Mouse (Mus musculus) left cerebral cortex, adult 8-10 months (tissue): ENCODE results near the gene Rnaseh2b. TPM values are rescaled to one million over a fixed set of nuclear protein-coding genes. Genes with fewer than 3 reads are reported as not detected.
A peak's percentile ranks its signal among the peaks of the same experiment; 100 is the strongest.

Experiments
- DNase-seq, 2 experiments: peaks; one replicate each; pipeline ENCODE4 v3.0.0; 2022; ENCODE audit warnings: low spot score in 2 of 2
- total RNA-seq, 4 experiments: library from RNA; stranded (reverse); gene quantifications; 2 replicates each; pipeline ENCODE4 v1.2.4; 2022

Gene Rnaseh2b
- total RNA-seq, 4 experiments from 2014 or later, result 10.4 to 14.3 (median 13.1) TPM

DNA sequence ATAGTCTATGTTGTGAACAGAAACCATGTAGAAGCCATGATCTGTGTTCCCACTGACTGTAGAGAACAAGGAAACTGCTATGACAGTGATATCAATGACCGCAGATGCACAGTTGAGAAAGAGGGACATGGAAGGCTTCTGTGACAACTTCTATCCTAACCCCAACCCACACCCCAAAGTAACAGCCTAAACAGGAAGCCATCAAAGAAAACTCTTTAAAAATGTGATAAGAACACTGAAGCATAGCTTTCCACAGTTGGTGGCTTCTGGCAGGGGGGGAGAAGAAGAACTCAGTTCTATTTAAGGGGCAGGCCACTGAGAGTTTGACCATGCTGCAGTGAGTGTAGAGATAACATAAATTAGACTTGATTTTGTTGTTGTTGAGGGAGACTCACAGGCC, 19.3 kb downstream of the Rnaseh2b start:
- DNase-seq, result no peak

DNA sequence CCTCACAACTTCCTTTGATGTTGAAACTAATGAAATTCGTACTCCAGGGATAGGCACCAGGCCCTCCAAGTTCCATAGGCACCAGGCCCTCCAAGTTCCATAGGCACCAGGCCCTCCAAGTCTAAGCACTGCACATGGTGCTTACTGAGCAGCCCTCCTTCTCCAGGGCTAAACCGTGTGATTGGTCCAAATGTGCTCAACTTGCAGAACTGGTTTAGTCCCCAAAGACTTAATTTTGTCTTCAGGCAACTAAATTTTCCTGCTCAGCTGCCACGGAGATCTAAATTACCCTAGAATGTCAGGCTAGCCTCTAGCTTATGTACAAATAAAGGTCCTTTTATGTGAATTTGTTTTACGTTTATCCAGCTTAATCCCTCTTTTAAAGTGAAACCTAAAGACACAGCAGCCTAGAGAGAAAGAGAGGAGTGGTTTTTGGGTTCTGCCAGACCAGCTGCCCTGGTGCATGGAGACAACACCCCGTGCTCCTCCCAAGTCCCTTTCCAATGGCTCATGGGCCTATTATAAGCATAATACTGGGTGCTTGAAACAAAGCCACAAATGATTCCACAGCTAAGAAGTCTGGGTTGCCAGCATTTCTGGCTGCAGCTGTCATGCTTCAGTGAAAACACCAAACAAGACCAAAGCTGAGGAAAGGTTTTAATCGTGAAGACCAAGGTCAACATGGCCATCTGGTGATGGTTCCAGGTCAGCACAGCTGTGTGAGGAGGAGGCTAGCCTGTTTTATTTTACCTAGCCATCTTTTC, 30.4 kb downstream of the Rnaseh2b start:
- DNase-seq, result no peak

DNA sequence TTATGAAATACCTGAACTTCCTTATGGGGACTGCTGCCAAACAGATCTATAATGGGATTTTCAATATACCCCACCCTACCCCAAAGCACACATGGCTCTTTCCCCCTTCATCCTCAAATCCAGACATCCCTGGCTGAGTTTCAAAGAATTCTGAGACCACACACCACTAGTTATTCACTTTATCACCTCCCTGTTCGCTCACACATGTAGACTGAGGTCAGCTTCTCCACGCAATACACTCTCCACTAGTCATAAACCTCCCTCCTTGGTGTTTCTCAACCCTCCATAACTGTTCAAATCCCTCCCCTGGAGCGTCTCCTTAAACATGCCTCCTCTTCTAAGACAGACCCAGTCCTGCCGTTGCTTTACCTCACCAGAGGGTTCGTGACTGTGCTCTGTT, 31.1 kb downstream of the Rnaseh2b start:
- DNase-seq, result no peak

DNA sequence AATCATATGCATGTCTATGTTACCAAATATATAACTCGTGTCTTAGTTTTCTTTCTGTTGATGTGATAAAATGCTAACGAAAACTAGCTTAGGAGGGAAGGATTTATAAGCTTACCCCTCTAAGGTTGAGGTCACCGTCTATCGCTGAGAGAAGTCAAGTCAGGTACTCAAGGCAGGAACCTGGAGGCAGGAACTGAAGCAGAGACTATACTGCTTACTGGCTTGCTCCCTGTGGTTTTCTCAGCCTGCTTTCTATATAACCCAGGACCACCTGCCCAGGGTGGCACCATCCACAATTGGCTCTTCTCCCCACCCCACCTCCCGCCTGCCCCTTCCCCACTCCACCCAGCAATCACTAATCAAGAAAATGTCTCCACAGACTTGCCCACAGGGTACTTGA, 32.6 kb downstream of the Rnaseh2b start:
- no peak for DNase-seq

DNA sequence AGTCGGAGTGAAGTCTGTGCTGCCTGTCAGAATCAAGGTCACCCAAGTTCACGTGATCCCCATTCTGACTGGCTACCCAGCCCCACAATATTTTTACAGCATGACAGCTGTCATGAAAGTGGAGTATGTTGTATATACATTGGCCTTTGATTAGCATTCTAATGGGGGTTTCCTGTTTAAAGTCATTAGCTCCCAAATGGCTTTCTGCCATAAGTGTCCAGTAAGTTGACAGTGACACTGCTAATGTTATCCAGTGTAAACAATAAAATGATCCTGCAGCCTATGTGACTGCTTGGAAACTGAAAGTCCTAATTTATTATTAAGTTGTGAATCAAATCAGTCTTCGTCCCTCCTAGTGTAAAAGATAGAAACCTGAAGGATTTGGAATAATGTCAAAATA, 33.6 kb downstream of the Rnaseh2b start:
- no peak for DNase-seq

DNA sequence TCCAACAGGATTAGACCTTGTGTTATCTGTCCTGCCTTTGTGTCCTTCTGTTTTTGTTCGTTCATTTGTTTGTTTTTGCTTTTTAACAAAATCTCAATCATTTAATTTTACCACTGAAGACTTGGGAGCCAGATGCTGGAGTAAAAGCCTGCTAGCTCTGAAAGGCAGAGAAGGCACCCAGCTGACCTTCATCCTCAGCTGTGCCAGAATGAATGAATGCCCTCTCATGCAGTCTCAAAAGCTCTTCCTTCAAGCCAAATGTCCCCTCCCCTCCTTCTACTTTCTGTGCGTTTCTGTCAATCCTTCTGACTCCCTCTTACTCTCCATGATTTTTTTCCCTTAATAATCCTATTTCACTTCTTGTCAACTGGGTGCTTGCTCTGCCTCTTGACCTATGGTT, 34.8 kb downstream of the Rnaseh2b start:
- DNase-seq, result no peak

DNA sequence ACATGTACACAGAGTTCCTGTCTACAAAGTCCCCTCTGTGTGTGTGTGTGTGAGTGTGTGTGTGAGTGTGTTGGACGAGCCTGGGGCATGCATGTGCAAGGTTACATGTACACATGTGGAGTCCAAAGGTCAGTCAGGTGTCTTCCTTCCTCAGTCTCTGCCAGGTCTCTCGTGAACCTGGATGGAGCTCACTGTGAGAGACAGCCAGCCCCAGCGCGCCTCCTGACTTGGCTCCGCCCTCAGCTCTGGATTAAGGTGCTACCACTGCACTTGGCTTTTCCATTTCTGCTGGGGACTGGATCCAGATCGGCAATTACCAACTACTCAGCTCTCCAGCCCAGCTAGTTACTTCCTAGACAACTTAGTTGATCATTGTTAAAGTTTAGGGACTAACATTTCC, 36.2 kb downstream of the Rnaseh2b start:
- DNase-seq, result no peak

DNA sequence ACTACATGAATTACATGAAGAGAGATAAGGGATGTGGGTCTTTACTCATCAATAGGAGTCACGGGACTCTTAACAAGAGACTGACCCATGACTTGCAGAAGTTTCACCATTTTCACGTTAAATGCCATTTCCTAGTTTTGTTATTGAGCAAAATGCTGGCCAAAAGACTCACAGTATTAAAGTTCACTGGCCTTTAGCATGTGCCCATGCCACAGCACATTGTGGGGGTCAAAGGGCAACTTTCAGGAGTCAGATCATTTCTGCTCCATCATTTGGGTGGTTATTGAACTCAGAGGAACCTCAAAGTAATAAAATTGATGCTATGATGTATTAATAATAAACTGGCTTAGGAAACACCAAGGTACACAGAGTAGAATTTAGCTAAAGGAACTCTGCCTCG, 37.2 kb downstream of the Rnaseh2b start:
- no peak for DNase-seq

DNA sequence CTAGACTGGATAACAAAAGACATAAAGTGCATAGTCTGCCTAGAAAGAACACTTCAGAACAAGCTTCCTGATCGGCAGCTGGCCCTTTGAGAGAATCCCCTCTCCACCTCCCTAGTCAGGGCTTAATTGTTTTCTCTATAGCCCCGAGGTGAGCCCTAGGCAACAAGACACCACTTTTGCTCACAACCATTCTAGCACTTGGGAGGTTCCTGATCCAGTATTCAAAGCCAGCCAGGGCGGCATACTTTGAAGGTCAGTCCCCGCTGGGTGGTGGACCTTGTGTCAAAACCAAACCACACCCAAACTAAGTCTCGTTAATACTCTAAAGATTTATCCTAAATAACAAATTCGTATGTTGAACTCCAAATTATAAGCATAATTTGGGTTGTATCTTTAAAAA, 39.1 kb downstream of the Rnaseh2b start:
- no peak for DNase-seq

DNA sequence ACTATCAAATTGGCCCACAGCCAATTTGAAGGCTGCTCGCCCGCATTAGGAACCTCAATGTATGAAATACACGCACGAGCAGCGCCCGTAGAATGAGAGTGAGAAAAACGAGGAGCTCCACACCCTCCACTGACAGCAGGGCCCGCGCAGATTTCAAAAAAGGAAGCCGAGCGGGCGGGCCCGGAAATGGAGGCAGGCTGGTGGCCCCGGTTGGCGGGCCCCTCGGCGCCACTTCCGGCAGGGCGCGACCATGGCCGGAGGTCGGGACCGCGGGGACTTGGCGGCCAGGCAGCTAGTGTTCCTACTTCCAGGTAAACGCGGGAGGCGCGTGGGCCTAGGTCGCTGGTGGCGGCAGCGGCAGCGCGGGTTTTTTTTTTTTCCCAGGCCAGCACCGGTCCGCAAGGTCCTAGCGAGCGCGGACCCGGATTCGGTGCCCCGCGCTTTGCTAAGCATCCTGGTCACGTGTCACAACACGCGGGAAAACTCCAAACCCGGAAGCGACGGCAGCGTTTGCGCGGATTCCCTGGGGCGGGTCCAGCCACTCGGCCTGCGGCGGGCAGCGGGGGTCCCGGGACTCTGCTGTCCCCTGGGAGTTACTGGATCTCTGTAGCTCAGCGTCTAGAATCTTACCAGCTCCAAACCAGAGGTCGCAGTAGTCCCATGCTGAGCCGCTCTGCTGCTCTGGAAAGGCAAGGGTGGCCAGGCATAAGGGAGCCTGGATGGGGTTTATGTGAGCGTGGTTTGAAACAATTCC, 39.7 kb downstream of the Rnaseh2b start:
- DNase-seq, result peak; percentile 72 to 76

DNA sequence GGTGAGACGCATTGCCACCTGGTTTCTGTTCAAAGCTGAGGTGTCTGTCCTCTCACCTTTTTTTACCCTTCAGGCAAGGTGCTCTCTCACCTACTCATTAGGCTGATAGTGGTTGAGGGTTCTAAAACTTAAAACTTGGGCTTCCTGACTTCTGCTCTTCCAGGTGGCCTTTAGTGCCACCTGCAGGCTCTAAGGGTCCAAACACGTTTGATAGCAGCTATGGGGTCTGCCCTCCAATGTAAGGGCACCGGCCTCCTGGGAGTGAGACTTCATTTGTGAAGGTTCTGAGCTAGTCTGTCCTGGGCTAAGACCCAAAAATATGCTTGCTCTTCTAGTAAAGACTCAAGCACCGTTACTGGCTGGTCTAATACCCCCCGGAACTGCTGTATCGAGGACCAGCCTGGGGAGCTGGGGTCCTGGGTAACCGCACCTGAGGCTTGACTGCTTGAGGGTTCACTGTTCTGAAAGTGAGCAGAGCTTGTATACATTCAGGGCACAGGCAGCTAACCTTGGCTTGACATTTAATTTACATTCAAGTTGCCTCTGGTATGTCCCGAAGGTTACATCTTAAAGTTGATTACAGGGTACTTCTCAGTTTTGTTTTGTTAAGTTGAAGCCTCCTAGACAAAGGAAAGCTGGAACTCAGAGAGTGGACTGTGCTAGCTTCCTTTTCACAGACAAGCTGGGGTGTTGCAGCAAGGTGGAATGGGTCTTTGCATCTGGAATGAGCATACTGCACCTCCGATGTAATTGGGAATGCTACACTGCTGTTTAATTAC, 41.7 kb downstream of the Rnaseh2b start:
- DNase-seq, result no peak

DNA sequence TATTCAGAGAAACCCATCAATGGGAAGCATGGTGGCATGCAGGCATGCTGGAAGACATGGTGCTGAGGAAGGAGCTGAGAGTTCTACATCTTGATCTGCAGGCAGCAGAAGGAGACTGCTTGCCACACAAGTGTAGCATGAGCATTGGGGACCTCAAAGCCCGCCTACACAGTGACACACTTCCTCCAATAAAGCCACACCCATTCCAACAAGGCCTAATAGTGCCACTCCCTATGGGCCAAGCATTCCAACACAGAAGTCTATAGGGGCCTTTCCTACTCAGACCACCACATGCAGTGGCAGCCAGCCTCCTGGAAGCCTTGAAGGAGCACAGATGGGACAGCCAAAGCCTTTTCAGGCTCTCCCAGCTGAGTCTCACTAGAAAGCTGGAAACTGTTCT, 46.8 kb downstream of the Rnaseh2b start:
- DNase-seq, result no peak

DNA sequence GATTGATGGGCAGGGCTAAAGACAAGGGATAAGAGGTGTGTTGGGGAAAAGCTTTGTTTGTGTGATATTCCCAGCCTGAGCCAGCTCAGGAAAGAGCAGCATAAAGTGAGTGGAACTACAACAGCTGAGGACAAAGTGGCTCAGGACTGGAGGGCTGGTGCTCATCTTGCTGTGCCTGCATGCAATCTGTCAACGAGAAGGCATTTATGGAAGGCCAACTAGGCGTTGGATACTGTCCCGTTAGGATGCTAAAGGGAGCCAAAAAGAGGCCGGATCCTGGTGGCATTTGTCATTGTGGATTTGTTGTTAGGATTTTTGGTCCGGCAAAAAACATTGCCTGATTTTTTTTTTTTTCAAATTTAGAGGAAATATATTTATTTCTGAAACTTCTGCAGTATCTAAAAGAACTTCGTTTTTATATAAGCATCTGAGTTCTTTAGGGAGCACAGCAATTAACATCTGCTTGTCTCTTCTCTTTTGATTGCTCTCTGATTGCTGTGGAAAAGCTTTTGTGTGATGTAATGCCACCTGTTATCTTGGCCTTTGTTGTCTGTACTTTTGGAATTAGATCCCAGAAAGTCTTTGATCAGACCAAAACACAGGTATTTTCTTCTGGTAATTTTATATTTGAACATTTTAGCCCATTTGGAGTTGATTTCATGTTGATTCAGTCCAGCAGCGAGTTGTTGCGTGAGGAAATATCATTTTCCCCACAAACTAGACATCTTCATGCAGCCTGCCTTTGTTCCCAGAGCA, 49.7 kb downstream of the Rnaseh2b start:
- DNase-seq, result no peak

DNA sequence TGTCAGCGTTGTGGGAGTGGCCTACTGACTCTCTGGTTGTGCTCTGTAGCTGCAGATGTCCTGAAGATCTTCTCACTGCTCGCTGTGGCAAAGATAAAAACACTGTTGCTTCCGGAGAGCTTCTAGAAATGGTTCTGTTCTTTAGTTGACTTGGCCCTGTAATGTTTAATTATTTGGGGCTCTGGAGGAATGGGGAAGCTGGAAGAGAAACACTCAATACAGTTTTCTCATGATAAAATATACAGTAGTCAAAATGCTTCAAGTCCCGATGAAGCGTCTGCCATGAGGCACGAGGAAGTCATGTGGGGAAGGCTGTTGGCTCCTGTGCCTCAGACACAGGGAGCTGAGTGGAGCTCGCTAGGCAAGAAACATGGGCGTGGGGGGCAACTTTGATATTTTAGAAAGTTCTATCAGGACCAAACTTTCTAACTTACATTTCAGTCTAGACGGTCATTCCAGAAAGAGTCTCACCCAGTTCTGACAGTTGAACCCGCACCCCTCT, 50.3 kb downstream of the Rnaseh2b start:
- DNase-seq, result no peak

DNA sequence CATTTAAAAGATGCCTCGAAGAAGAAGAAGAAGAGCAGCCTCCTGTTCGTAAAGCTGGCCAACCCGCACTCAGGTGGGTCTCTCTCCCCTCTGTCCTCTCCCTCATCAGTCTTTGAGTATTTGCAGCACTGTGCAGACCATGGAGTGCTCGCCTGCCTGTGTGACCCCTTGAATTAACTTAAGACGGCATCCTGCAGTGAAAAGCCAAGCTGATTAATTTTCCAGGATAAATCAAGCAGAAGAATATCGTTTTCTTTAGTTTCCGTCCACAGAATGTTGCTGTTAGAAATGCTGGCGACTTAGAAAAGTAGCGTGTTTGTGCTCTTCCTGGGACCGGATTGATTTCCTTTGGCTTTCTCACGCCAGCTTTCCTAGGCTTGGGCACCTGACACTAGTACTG, 54.2 kb downstream of the Rnaseh2b start:
- no peak for DNase-seq

DNA sequence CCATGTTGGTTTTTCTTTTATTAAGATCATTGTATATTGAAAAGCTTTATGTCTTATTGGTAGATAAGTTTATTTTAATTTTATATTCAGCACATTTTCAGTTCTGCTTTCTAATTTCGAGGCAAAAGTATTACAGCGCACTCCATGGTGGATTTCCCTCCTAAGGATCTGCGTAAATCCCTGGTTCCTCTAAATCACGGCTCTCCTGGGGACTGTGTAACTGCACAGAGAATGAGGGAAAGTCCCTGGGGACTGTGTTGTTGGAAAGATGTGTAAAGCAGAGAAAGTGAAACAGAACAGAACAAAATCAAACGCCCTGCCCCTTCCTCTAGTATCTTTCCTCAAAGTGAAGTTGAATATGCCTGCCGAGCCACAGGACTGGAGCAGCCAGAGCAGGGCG, 54.7 kb downstream of the Rnaseh2b start:
- DNase-seq, result no peak

DNA sequence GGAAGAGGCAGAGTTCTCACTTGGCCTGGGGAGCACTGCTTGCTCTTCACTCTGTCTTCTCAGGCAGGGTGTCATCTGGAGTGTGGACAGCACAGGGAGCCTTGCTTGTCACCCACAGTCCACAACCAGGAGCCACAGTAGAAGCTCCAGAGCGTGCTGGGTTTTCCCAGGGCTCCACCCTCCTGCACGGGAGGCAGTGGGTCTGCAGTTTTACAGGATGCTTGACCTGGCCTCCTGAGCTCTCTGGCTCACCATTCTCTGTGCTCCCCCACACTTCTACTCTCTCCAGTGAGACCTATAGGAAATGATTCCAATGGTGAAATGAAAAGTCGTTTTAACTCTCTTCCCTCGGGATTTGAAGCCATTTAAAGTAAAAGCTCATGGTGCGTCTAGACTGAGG, 57.4 kb downstream of the Rnaseh2b start:
- DNase-seq, result no peak

DNA sequence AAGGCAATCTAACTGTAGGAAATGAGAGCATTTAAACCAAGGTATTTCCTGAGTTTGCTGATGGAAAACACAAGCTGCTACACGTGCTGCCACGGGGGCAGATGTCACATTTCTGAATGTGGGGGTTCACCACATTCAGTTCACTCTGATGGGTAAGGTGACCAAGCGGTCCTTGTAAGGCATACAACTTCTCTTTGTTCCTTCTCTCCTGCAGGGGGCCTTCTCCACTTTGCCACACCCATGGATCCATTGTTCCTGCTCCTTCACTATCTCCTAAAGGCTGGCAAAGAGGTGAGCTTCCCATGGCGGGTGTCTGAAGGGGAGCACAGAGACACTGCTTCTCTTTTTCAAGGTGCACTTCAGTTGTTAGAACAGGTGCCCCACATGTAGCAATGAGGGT, 57.8 kb downstream of the Rnaseh2b start:
- no peak for DNase-seq

DNA sequence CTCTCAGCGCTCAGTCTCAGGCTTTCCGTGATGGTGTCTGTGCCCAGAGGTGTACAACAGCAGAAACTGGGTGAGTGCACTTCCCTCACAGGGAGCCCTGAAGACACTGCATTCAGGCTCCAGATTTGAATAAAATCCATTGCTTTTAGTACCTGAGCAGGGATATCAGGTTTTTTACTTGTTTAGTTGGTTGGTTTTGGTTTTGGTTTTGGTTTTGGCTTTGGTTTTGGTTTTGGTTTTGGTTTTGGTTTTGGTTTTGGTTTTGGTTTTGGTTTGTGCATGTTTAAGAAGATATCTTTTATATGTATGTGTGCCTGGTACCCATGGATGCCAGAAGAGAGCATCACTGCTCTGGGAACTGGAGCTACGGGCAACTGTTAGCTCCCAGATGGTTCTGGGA, 58.5 kb downstream of the Rnaseh2b start:
- no peak for DNase-seq

DNA sequence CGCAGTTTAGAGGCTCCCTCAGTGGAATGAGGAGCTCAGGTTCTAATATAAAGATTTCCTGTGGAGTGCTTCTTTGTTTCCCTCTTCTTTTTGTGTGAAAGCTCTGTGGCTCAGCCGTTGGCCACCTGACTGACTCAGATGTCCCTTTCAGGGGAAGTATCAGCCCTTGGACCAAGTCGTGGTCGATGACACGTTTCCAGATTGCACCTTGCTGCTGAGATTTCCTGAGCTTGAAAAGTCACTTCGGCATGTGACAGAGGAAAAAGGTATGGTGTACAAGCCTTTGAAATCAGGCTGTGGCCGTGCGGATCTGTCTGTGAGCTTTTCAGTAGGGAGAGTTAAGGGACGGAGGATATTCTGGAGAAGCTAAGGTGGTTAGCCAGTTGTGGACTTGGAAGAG, 61.0 kb downstream of the Rnaseh2b start:
- no peak for DNase-seq

DNA sequence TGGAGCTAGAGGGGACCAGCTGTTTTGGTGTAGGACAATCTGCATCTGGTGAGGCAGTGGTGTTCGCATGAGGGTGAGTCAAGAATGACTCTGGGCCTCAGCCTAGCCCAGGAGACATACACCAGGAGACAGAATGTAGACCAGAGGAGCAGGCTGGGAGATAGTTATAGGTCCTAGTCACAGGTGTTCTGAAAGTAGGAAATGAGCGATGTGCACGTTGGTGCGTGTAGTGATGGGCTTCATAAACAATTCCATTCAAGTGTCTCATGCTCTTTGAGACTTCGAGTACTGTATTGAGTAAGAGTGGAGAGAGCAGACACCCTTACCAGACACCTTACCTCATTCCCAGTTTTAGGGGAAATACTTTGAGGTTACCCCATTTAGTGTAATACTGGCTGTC, 61.4 kb downstream of the Rnaseh2b start:
- no peak for DNase-seq
